Mouse (Mus musculus): ENCODE results near the gene Pacsin1. TPM values are rescaled to one million over a fixed set of nuclear protein-coding genes. Genes with fewer than 3 reads are reported as not detected.

Pacsin1 gene
- polyA plus RNA-seq, 1 experiment from 2014 or later, result 1.4 TPM

DNA sequence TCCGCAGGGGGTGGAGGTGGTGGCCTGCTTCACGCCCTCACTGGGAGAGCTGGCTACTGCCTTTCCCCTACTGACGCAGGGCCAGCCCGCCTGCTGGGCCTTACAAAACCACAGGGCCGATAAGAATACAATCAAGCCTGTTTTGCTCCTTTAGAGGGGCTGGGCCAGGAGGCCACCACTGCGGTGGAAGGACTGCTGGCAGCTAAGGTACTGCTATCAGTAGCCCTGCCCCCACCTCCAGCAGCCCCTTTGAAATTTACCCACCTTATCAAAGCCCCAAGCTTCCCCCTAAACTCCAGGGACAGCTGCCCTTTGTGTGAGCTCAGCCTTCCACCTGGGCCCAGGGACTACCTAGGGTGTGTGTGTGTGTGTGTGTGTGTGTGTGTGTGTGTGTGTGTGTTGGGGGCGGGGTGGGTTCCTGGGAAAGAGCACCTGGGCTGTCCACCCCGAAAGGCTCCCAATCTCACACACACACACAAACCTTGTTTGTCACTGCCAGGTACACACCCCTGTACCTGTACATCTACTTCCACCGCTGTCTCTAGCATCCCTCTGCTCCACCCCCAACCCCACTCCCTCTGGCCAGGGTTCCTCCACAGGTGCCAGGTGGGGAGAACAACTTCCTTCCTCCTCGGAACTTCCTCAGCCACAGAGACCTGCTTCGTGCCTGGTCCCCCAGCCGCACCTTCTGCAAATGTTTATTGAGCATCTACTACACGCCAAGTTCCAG, 79.2 kb downstream of the Pacsin1 start:
- no peak overlapping the region for H3K9ac ChIP-seq (replicated peaks; ENCODE audit: low read length)
- no peaks in the 10 kb centered on the region for H3K36me3 ChIP-seq (ENCODE audit: insufficient read depth, low read length)
- 28% methylated on average over 13 of the region's 13 CpGs for WGBS
- no peaks in the 10 kb centered on the region for H3K27me3 ChIP-seq (ENCODE audit: insufficient read depth, low read length)
- H3K27ac ChIP-seq (ENCODE audit: low read length), result no peak overlapping the region
- no peak overlapping the region for H3K4me3 ChIP-seq (ENCODE audit: low read length)
- 0 out of 2 replicates have a peak, but pooled peaks cover 3% of the 10 kb centered on the region for H3K9me3 ChIP-seq (ENCODE audit: low read length)
- 0 out of 2 replicates have a peak, but pooled peaks cover 3% of the 10 kb centered on the region for H3K4me1 ChIP-seq (ENCODE audit: insufficient read depth, low read length)
- no peak for ATAC-seq (ENCODE audit: low FRiP score, low TSS enrichment)
- H3K4me2 ChIP-seq (replicated peaks; ENCODE audit: low read depth, low read length), result no peak overlapping the region

DNA sequence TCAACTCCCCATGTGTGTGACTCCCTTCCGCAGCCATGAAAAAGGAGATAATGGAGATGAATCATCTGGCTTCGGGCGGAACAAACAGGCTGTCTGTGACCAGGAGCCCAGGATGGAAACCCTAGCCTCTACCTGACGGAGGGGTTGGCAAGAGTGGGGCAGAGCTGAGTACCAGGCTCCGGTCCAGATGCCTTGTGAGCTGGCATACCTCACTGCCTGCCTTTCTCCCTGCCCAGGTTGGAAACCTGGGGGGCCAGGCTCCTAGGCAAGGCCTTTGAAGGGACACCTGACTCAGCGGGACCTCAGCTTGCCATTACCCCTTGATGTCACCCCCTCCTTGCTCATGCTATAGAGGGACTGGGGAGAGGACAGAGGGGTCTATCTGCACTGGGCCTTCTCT, 85.7 kb downstream of the Pacsin1 start:
- no peaks in the 10 kb centered on the region for H3K36me3 ChIP-seq (ENCODE audit: insufficient read depth, low read length)
- no peak overlapping the region for H3K4me2 ChIP-seq (replicated peaks; ENCODE audit: low read depth, low read length)
- no peaks in the 10 kb centered on the region for H3K9me3 ChIP-seq (ENCODE audit: low read length)
- ATAC-seq (ENCODE audit: low FRiP score, low TSS enrichment), result no peak
- 87% methylated on average over 6 of the region's 6 CpGs for WGBS
- H3K4me1 ChIP-seq (ENCODE audit: insufficient read depth, low read length), result 0 out of 2 replicates have a peak, but pooled peaks cover 3% of the 10 kb centered on the region
- H3K27me3 ChIP-seq (ENCODE audit: insufficient read depth, low read length), result no peaks in the 10 kb centered on the region
- H3K9ac ChIP-seq (replicated peaks; ENCODE audit: low read length), result no peak overlapping the region
- H3K27ac ChIP-seq (ENCODE audit: low read length), result no peak overlapping the region
- H3K4me3 ChIP-seq (ENCODE audit: low read length), result no peak overlapping the region

DNA sequence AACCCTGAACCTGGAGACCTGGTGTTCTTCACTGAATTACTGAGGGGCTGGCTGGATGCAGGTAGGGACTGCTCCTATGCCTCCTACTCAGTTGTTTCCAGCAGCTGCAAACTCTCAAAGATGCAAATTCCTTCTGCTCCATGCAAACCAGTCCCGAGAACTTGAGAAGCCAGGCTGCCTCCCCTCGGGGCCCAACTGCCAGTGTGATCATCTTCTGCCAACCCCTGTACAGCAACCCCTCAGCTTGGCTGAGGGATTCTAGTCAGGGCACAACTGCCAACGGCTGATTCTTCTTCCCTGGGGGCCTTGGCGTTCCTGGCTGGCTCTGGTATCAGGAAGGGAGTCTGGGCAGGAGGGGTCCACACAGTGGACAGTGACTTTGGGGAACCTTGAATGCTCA, 91.1 kb downstream of the Pacsin1 start:
- WGBS, result 37% methylated on average over 4 of the region's 4 CpGs
- Histone ChIP-seq H3K4me1 (ENCODE audit: insufficient read depth, low read length) (peaks cover 3% of the 10 kb centered on the region; the same call in 1 of the 2 replicates), H3K4me3 (ENCODE audit: low read length) (no peak overlapping the region), H3K4me2 (replicated peaks; ENCODE audit: low read depth, low read length) (no peak overlapping the region), H3K36me3 (ENCODE audit: insufficient read depth, low read length) (no peaks in the 10 kb centered on the region), H3K9ac (replicated peaks; ENCODE audit: low read length) (no peak overlapping the region), H3K27me3 (ENCODE audit: insufficient read depth, low read length) (no peaks in the 10 kb centered on the region), H3K9me3 (ENCODE audit: low read length) (no peaks in the 10 kb centered on the region), H3K27ac (ENCODE audit: low read length) (0 out of 2 replicates have a peak overlapping the region, but pooled peaks have one; percentile 5)
- peak; percentile 14; the same call in 1 of the 2 replicates for ATAC-seq (ENCODE audit: low FRiP score, low TSS enrichment)

DNA sequence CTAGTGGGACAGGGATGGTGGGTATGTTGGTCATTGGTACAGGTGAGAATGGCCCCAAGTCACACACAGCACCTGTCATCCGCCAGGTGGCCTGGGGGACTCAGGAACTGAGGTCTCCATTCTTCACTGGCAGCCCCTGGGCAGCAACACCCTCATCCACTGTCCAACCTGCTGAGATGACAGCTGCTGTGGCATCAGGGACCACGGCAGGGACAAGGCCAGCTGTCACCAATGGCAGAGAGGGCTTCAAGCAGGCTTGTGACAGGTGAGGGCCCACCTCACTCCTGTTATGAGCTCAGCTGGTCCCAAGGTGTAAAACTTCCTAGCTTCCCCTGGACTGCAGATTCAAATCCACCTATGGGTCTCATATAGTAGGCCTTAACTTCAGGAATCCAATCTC, 92.8 kb downstream of the Pacsin1 start:
- H3K9me3 ChIP-seq (ENCODE audit: low read length), result no peaks in the 10 kb centered on the region
- WGBS, result 82% methylated on average over 2 of the region's 2 CpGs
- no peak overlapping the region for H3K4me3 ChIP-seq (ENCODE audit: low read length)
- 0 out of 2 replicates have a peak, but pooled peaks cover 3% of the 10 kb centered on the region for H3K36me3 ChIP-seq (ENCODE audit: insufficient read depth, low read length)
- no peak overlapping the region for H3K9ac ChIP-seq (replicated peaks; ENCODE audit: low read length)
- no peak overlapping the region for H3K4me2 ChIP-seq (replicated peaks; ENCODE audit: low read depth, low read length)
- H3K4me1 ChIP-seq (ENCODE audit: insufficient read depth, low read length), result peaks cover 3% of the 10 kb centered on the region; the same call in 1 of the 2 replicates
- no peaks in the 10 kb centered on the region for H3K27me3 ChIP-seq (ENCODE audit: insufficient read depth, low read length)
- no peak overlapping the region for H3K27ac ChIP-seq (ENCODE audit: low read length)
- no peak for ATAC-seq (ENCODE audit: low FRiP score, low TSS enrichment)

DNA sequence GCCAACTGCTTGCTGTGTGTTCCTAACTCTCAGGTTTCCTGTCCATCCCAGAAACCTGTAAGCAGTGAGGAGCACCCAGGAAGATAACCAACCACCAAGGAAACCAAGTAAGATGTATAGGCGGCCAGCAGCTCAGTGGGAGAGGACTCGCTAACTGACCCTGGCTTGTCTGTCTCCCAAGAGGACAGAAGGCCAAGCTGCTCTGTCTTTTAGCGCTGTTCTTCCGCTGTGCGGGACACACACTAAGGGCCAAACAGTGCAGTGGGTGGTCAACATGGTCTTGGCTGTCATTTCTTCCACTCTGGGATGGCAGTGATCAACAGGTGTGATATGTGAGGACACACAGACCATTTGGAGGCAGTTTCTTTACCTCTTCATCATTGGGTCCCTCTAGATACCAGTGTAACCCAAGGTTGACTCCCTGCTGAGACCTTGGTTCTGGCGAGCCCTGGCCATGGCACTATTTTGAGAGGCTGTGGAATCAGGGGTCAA, 95.2 kb downstream of the Pacsin1 start:
- H3K27me3 ChIP-seq (ENCODE audit: insufficient read depth, low read length), result no peaks in the 10 kb centered on the region
- H3K9ac ChIP-seq (replicated peaks; ENCODE audit: low read length), result no peak overlapping the region
- no peak overlapping the region for H3K4me3 ChIP-seq (ENCODE audit: low read length)
- H3K36me3 ChIP-seq (ENCODE audit: insufficient read depth, low read length), result 0 out of 2 replicates have a peak, but pooled peaks cover 3% of the 10 kb centered on the region
- ATAC-seq (ENCODE audit: low FRiP score, low TSS enrichment), result no peak
- H3K27ac ChIP-seq (ENCODE audit: low read length), result no peak overlapping the region
- H3K4me2 ChIP-seq (replicated peaks; ENCODE audit: low read depth, low read length), result no peak overlapping the region
- H3K4me1 ChIP-seq (ENCODE audit: insufficient read depth, low read length), result peaks cover 3% of the 10 kb centered on the region; the same call in 1 of the 2 replicates
- 78% methylated on average over 6 of the region's 6 CpGs for WGBS
- no peaks in the 10 kb centered on the region for H3K9me3 ChIP-seq (ENCODE audit: low read length)

DNA sequence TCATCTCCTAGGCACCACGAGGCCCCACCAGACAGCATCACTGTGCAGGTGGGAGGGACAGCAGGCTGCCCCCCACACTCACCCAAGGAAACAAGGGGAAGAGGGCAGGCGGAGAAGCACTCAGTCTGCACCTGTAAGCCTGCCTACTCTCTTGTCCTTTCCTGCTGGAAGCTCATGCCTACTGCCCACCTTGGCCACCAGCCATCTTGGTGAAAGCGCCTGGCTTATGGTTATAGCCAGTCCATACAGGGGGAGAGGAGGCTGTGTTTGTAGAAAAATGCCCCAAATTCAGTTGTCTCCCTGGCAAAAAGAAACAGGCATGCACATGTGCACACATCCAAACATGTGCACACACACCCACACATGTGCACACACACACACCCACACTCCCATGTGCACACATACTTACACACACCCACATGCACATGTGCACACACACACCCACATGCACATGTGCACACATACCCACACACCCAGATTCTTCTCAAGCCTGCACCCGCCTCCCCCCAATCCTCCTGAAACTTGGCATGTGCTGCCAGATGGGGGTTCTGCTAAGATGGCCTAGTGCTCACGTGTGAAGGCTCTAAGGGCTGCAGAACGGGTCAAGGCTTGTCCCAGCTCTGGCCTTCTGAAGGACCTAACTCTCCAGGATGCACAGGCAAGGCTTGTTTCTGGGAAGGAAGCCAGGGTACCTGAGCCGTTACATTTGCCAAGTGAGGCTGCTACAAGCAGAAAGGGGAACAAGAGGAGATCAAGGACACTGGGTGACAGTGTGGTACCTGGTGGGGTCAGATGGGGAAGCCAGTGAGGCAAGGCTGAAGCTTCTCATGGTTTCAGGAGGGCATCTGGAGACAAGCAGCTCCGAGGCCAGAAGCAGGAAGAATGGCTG, 96.2 kb downstream of the Pacsin1 start:
- Histone ChIP-seq H3K4me2 (replicated peaks; ENCODE audit: low read depth, low read length) (no peak overlapping the region), H3K36me3 (ENCODE audit: insufficient read depth, low read length) (0 out of 2 replicates have a peak, but pooled peaks cover 3% of the 10 kb centered on the region), H3K4me1 (ENCODE audit: insufficient read depth, low read length) (peaks cover 1% of the 10 kb centered on the region; the same call in 1 of the 2 replicates), H3K9ac (replicated peaks; ENCODE audit: low read length) (no peak overlapping the region), H3K27ac (ENCODE audit: low read length) (no peak overlapping the region), H3K4me3 (ENCODE audit: low read length) (no peak overlapping the region), H3K9me3 (ENCODE audit: low read length) (no peaks in the 10 kb centered on the region), H3K27me3 (ENCODE audit: insufficient read depth, low read length) (no peaks in the 10 kb centered on the region)
- WGBS, result 90% methylated on average over 8 of the region's 8 CpGs
- ATAC-seq (ENCODE audit: low FRiP score, low TSS enrichment), result no peak

DNA sequence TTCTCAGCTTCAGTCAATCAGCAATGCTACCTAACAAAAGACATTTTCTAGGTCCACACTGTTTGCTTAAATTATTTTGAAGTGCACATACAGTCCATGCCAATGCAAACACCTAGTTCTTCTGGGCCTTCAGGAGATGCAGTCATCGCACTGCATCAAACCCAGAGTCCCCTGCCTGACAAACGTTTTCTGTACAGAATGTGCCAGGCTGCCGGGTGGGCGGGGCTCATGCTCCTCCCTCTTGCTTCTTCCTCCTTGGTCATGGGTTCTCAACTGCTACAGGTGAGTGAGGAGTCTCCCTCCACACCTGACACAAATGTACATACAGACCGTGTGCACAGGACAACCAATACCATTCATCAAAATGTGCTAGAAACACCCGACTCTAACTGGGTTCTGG, 104.9 kb downstream of the Pacsin1 start:
- Histone ChIP-seq H3K9me3 (ENCODE audit: low read length) (peaks cover 8% of the 10 kb centered on the region), H3K4me1 (ENCODE audit: insufficient read depth, low read length) (no peaks in the 10 kb centered on the region; the same call in 1 of the 2 replicates), H3K4me3 (ENCODE audit: low read length) (no peak overlapping the region), H3K9ac (replicated peaks; ENCODE audit: low read length) (no peak overlapping the region), H3K36me3 (ENCODE audit: insufficient read depth, low read length) (peaks cover 13% of the 10 kb centered on the region), H3K27ac (ENCODE audit: low read length) (no peak overlapping the region), H3K27me3 (ENCODE audit: insufficient read depth, low read length) (no peaks in the 10 kb centered on the region), H3K4me2 (replicated peaks; ENCODE audit: low read depth, low read length) (no peak overlapping the region)
- no peak for ATAC-seq (ENCODE audit: low FRiP score, low TSS enrichment)
- 68% methylated on average over 6 of the region's 6 CpGs for whole genome bisulfite sequencing

Other genes starting within 250 kb of the Pacsin1 start
- 0.91 and 1.2 TPM in 2 replicates for gene Grm4, start 134.1 kb upstream of the Pacsin1 start, polyA plus RNA-seq (2015; fragmentation: Nextera tagmentation; extraction: Ambion mirVana)
- gene Hmga1, start 99.0 kb upstream of the Pacsin1 start, polyA plus RNA-seq (2015; fragmentation: Nextera tagmentation; extraction: Ambion mirVana), result 257 and 279 TPM in 2 replicates
- 20.2 and 23.4 TPM in 2 replicates for gene AI413582, start 89.8 kb upstream of the Pacsin1 start, polyA plus RNA-seq (2015; fragmentation: Nextera tagmentation; extraction: Ambion mirVana)
- 81.8 and 84.1 TPM in 2 replicates for gene Nudt3, start 32.0 kb upstream of the Pacsin1 start, polyA plus RNA-seq (2015; fragmentation: Nextera tagmentation; extraction: Ambion mirVana)
- gene RPS10-NUDT3, start 20.3 kb upstream of the Pacsin1 start, polyA plus RNA-seq (2015; fragmentation: Nextera tagmentation; extraction: Ambion mirVana), result not detected in 2 replicates
- gene Rps10, start 18.8 kb upstream of the Pacsin1 start, polyA plus RNA-seq (2015; fragmentation: Nextera tagmentation; extraction: Ambion mirVana), result 825 and 828 TPM in 2 replicates
- 0.18 and 0.31 TPM in 2 replicates for gene Spdef, start 73.4 kb downstream of the Pacsin1 start, polyA plus RNA-seq (2015; fragmentation: Nextera tagmentation; extraction: Ambion mirVana)
- gene D17Wsu92e, start 165.1 kb downstream of the Pacsin1 start, polyA plus RNA-seq (2015; fragmentation: Nextera tagmentation; extraction: Ambion mirVana), result 18.8 and 19.4 TPM in 2 replicates
- 286 and 293 TPM in 2 replicates for gene Snrpc, start 182.6 kb downstream of the Pacsin1 start, polyA plus RNA-seq (2015; fragmentation: Nextera tagmentation; extraction: Ambion mirVana)
- 7.5 and 7.7 TPM in 2 replicates for gene Uhrf1bp1, start 200.9 kb downstream of the Pacsin1 start, polyA plus RNA-seq (2015; fragmentation: Nextera tagmentation; extraction: Ambion mirVana)